Mouse (Mus musculus) liver, adult 2 months (tissue): ENCODE measurements around the gene Duox1.

Experiments used
- CTCF ChIP-seq: fragments of 200-500 bp; IDR thresholded peaks from 2 replicates; pipeline ENCODE4 v1.5.1; 2011; ENCODE audit warnings: low read depth, low read length, control low read depth
- POLR2A ChIP-seq: fragments of 200-500 bp; IDR thresholded peaks from 2 replicates; pipeline ENCODE4 v1.6.1; 2011; ENCODE audit warnings: low read length, control low read depth; ENCODE audit not compliant: insufficient read depth; ENCODE audit errors: extremely low read depth

- TF ChIP-seq POLR2A (no peak), CTCF (no peak)
These were observed 35.9 kb downstream of the Duox1 start for GRCm38 (mm10) chr2:122351156-122351930.
